Mouse (Mus musculus): ENCODE data around the gene Dlx2.

Dlx2 gene

GRCm38 (mm10) chr2:71546640-71547071, at the start of gene Dlx2:
Gene Dlx2, minus strand, starts transcription at chr2:71546754.
- no peak for DNase-seq

- no peak for DNase-seq
Measured at GRCm38 (mm10) chr2:71594466-71594865, 47.9 kb upstream of the Dlx2 start.

GRCm38 (mm10) chr2:71589114-71589513, 42.6 kb upstream of the Dlx2 start:
- DNase-seq: no peak

GRCm38 (mm10) chr2:71581488-71581887, 34.9 kb upstream of the Dlx2 start:
- DNase-seq: no peak

- no peak for DNase-seq
Measured at GRCm38 (mm10) chr2:71580632-71581466, 34.3 kb upstream of the Dlx2 start.

- no peak for DNase-seq
Measured at GRCm38 (mm10) chr2:71577059-71577458, 30.5 kb upstream of the Dlx2 start.

GRCm38 (mm10) chr2:71573736-71574135, 27.2 kb upstream of the Dlx2 start:
- no peak for DNase-seq

GRCm38 (mm10) chr2:71566466-71566865, 19.9 kb upstream of the Dlx2 start:
- no peak for DNase-seq

- DNase-seq: no peak
Measured at GRCm38 (mm10) chr2:71556071-71556470, 9.5 kb upstream of the Dlx2 start.

- no peak for DNase-seq
Measured at GRCm38 (mm10) chr2:71551704-71552103, 5.2 kb upstream of the Dlx2 start.

- no peak for DNase-seq
Measured at GRCm38 (mm10) chr2:71550330-71550729, 3.8 kb upstream of the Dlx2 start.

- peak; percentile 38 for DNase-seq
Measured at GRCm38 (mm10) chr2:71547829-71548228, 1.3 kb upstream of the Dlx2 start.

- no peak for DNase-seq
Measured at GRCm38 (mm10) chr2:71545882-71546639, 493 bp downstream of the Dlx2 start.

GRCm38 (mm10) chr2:71545401-71545881, 1.1 kb downstream of the Dlx2 start:
- no peak for DNase-seq

GRCm38 (mm10) chr2:71544391-71545285, 1.9 kb downstream of the Dlx2 start:
- DNase-seq: no peak

- no peak for DNase-seq
Measured at GRCm38 (mm10) chr2:71543948-71544347, 2.6 kb downstream of the Dlx2 start.

- DNase-seq: no peak
Measured at GRCm38 (mm10) chr2:71543531-71543930, 3.0 kb downstream of the Dlx2 start.

GRCm38 (mm10) chr2:71542816-71543301, 3.7 kb downstream of the Dlx2 start:
- no peak for DNase-seq

- no peak for DNase-seq
Measured at GRCm38 (mm10) chr2:71542227-71542815, 4.2 kb downstream of the Dlx2 start.

- no peak for DNase-seq
Measured at GRCm38 (mm10) chr2:71541418-71542226, 4.9 kb downstream of the Dlx2 start.
